Mouse (Mus musculus) forebrain, embryonic 12.5 days (tissue): ENCODE measurements around the gene Olfr605. TPM values are rescaled to one million over a fixed set of nuclear protein-coding genes. Genes with fewer than 3 reads are reported as not detected.
"Not testable (repeated sequence)": the region's sequence is repeated elsewhere in the genome, so short reads cannot be mapped to it uniquely, and the experiment has no call there.

Experiments used
- ATAC-seq: fragments of 200-750 bp; cut with Nextera tagmentation; 2 replicates; pipeline ENCODE4 v1.8.0; 2017; ENCODE audit warnings: moderate TSS enrichment; ENCODE audit not compliant: low FRiP score
- H3K27ac ChIP-seq: fragments of 300-500 bp; sonication (generic); 2 replicates; pipeline ENCODE4 v1.5.1; 2016; ENCODE audit warnings: mild to moderate bottlenecking
- H3K27me3 ChIP-seq: fragments of 300-500 bp; sonication (generic); 2 replicates; pipeline ENCODE4 v1.6.1; 2016; ENCODE audit warnings: mild to moderate bottlenecking
- H3K36me3 ChIP-seq: fragments of 300-500 bp; sonication (generic); replicated peaks from 2 replicates; pipeline ENCODE4 v1.6.1; 2016; ENCODE audit warnings: mild to moderate bottlenecking
- H3K4me1 ChIP-seq: fragments of 300-500 bp; sonication (generic); 2 replicates; pipeline ENCODE4 v1.6.1; 2016
- H3K4me2 ChIP-seq: fragments of 300-500 bp; sonication (generic); 2 replicates; pipeline ENCODE4 v1.6.1; 2016; ENCODE audit warnings: mild to moderate bottlenecking, moderate library complexity
- H3K4me3 ChIP-seq: fragments of 300-500 bp; sonication (generic); replicated peaks from 2 replicates; pipeline ENCODE4 v1.5.1; 2016; ENCODE audit warnings: mild to moderate bottlenecking
- H3K9ac ChIP-seq: fragments of 300-500 bp; sonication (generic); 2 replicates; pipeline ENCODE4 v1.6.1; 2016; ENCODE audit warnings: mild to moderate bottlenecking
- H3K9me3 ChIP-seq: fragments of 300-500 bp; sonication (generic); 2 replicates; pipeline ENCODE4 v1.6.1; 2016
- WGBS: fragments of 180-500 bp; shearing (Covaris S2); methylation state at CpG from one replicate; pipeline ENCODE4 v1.1.7; 2016; 5-methylcytosine and 5-hydroxymethylcytosine counted together
- microRNA-seq: library from miRNA; unstranded; fragments of <30 nt; microRNA quantifications from one replicate; pipeline ENCODE4, GENCODE M21; 2017
- polyA plus RNA-seq: library from polyadenylated mRNA; unstranded; fragments of >200 nt; fragmentation: Nextera tagmentation; extraction: Ambion mirVana; gene quantifications from 2 replicates; pipeline ENCODE4 v1.2.1, GENCODE M21; 2016

Gene Olfr605
- polyA plus RNA-seq: not detected in 2 replicates

DNA sequence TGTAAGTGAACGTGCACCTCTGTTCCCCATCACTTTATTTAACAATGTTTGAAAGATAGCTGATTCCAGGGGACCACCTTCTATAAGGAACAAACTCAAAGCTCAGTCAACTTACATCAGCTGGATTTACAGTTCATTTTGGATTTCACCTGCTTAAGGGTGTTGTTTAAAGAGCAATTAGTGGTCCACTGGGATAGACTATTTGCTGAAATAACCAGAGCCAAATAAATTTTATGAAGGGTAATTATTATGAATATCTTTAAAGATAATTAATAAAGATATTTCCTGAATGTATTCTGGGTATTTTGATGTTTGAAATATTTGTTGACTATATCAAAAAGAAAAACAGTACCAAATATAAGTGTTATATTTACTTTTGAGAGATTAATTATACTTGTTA lies at the start of gene Olfr605:
TSS of gene Olfr605 (minus strand) at position 101 of the 400 bp plus-strand sequence.
- WGBS: 80% methylated on average over 1 of the region's 1 CpGs
- no peak for ATAC-seq
- Histone ChIP-seq H3K27me3 (no peaks in the 10 kb centered on the region), H3K4me1 (no peaks in the 10 kb centered on the region), H3K4me3 (no peak within 1 kb of the TSS), H3K4me2 (no peak within 1 kb of the TSS), H3K9ac (no peak within 1 kb of the TSS), H3K27ac (no peak within 1 kb of the TSS), H3K9me3 (no peaks in the 10 kb centered on the region), H3K36me3 (no peaks in the 10 kb centered on the region)

DNA sequence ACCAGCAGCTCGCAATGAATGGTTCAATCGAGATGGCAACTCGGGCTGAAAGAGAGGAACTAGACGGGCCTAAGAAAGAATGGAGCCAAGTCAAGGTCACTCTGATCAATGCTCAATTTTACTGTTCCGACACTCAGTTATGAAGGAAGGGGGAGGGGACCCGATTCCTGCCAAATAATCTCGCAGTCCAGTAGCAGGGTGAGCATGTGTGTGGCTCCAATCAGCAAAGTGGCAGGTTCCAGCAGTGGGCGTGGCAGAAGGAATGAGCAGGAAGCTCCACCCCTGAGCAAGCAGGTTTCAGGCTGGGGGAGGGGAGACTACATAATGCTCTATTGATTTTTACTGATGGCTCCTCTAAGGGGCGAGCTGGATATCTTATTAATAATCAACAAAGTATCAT lies 31.9 kb upstream of the Olfr605 start:
- not testable (repeated sequence) for H3K4me1 ChIP-seq, H3K9ac ChIP-seq, H3K9me3 ChIP-seq, H3K27ac ChIP-seq, H3K4me2 ChIP-seq, ATAC-seq, H3K27me3 ChIP-seq, H3K4me3 ChIP-seq, H3K36me3 ChIP-seq
- WGBS: 85% methylated on average over 9 of the region's 9 CpGs

DNA sequence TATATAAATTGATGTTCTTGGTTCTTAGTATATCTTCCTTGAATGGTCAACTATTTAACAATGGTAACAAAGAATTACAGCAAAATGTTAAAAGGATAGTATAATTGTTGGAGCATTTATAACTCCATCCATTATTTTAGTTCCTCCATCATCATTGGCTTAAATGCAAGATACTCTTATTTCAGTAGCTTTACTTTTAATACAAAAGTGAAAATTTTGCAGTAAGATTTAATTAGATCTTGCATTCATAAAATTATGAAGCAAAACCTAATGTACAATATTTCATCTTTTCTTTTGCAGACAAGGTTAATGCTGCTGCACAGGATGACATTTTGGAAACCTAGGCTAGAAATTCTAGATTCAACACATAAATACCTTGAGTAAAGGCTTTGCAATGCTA lies 24.3 kb upstream of the Olfr605 start, which contains the start of gene Olfr608:
TSS of gene Olfr608 (plus strand) at position 301 of the 400 bp plus-strand sequence.
- Histone ChIP-seq H3K27ac (no peak within 1 kb of the TSS), H3K4me1 (no peaks in the 10 kb centered on the region), H3K9ac (no peak within 1 kb of the TSS), H3K27me3 (no peaks in the 10 kb centered on the region), H3K4me3 (no peak within 1 kb of the TSS), H3K9me3 (no peaks in the 10 kb centered on the region), H3K4me2 (no peak within 1 kb of the TSS), H3K36me3 (no peaks in the 10 kb centered on the region)
- ATAC-seq: no peak

DNA sequence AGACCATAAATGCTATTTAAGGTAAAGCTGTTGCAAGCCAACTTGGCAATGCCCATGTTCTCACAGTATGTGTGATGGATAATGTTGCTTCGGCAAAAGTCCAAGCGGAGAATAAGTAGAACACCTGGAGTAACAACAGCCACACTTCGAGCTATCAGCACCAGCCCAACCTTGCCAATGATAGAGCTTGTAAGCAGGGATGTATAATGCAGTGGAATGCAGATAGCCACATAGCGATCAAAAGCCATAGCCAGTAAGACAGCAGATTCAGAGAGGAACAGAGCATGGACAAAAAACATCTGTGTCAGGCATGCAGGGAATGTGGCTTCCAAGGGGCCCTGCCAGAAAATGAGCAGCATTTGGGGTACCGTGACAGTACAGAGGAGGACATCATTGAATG lies 15.4 kb upstream of the Olfr605 start:
- H3K4me3 ChIP-seq: no peak overlapping the region
- no peaks in the 10 kb centered on the region for H3K4me1 ChIP-seq
- H3K27ac ChIP-seq: no peak overlapping the region
- no peaks in the 10 kb centered on the region for H3K9me3 ChIP-seq
- H3K4me2 ChIP-seq: no peak overlapping the region
- H3K36me3 ChIP-seq: no peaks in the 10 kb centered on the region
- no peak overlapping the region for H3K9ac ChIP-seq
- 92% methylated on average over 5 of the region's 5 CpGs for WGBS
- ATAC-seq: no peak
- H3K27me3 ChIP-seq: no peaks in the 10 kb centered on the region

- Histone ChIP-seq H3K36me3 (no peaks in the 10 kb centered on the region), H3K9ac (no peak within 1 kb of the TSS), H3K27me3 (no peaks in the 10 kb centered on the region), H3K9me3 (no peaks in the 10 kb centered on the region), H3K27ac (no peak within 1 kb of the TSS), H3K4me1 (no peaks in the 10 kb centered on the region), H3K4me2 (no peak within 1 kb of the TSS), H3K4me3 (no peak within 1 kb of the TSS)
- ATAC-seq: no peak
- WGBS: 90% methylated on average over 2 of the region's 2 CpGs
Observed at GRCm38 (mm10) chr7:103448746-103449145, 3.5 kb upstream of the Olfr605 start, which contains the start of gene Olfr606. Gene Olfr606, plus strand, starts transcription at chr7:103449046.

- not testable (repeated sequence) for H3K9ac ChIP-seq, H3K27ac ChIP-seq, H3K4me2 ChIP-seq, H3K27me3 ChIP-seq, H3K9me3 ChIP-seq, H3K4me1 ChIP-seq, H3K36me3 ChIP-seq, H3K4me3 ChIP-seq, ATAC-seq
- 64% methylated on average over 1 of the region's 1 CpGs for WGBS
Observed at GRCm38 (mm10) chr7:103414772-103415171, 30.5 kb downstream of the Olfr605 start, which contains the start of gene Usp17lc. Gene Usp17lc, plus strand, starts transcription at chr7:103415072.

DNA sequence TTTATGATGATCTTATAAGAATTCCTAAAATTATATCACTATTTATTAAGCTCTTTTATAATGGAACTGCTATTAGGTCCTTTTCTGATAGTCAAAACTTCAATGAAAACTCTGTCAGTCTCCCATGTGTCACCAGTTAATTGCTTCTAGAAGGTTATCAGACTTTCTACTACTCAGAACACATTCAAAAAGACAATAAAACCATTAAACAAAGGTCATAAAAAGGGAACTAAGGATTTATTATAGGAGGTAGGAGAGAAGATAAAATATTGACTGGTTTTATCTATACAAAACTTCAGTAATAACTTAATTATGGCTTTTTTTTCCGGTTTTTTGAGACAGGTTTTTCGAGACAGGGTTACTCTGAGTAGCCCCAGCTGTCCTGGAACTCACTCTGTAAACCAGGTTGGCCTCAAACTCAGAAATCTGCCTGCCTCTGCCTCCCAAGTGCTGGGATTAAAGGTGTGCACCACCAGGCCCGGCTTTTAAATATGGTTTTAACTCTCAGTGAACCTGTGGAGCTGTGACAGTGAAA lies 38.7 kb downstream of the Olfr605 start:
- not testable (repeated sequence) for H3K4me3 ChIP-seq, H3K27ac ChIP-seq, H3K9me3 ChIP-seq, H3K4me1 ChIP-seq, H3K4me2 ChIP-seq, H3K36me3 ChIP-seq, H3K9ac ChIP-seq, H3K27me3 ChIP-seq, ATAC-seq
- 76% methylated on average over 3 of the region's 3 CpGs for WGBS

- Histone ChIP-seq H3K9ac (no peak overlapping the region), H3K4me3 (no peak overlapping the region), H3K27ac (no peak overlapping the region), H3K4me1 (no peaks in the 10 kb centered on the region), H3K36me3 (no peaks in the 10 kb centered on the region), H3K27me3 (no peaks in the 10 kb centered on the region), H3K4me2 (no peak overlapping the region), H3K9me3 (no peaks in the 10 kb centered on the region)
- WGBS: 3% methylated on average over 1 of the region's 1 CpGs
- ATAC-seq: no peak
Observed at GRCm38 (mm10) chr7:103398981-103399380, 46.3 kb downstream of the Olfr605 start.

GRCm38 (mm10) chr7:103397758-103398157 lies 47.5 kb downstream of the Olfr605 start:
- Histone ChIP-seq H3K4me2 (no peak overlapping the region), H3K9me3 (no peaks in the 10 kb centered on the region), H3K4me3 (no peak overlapping the region), H3K36me3 (no peaks in the 10 kb centered on the region), H3K27ac (no peak overlapping the region), H3K27me3 (no peaks in the 10 kb centered on the region), H3K4me1 (no peaks in the 10 kb centered on the region), H3K9ac (no peak overlapping the region)
- ATAC-seq: no peak

Small RNA genes lying within 50 kb of the gene (microRNA-seq; reads per million reads assigned to microRNA genes)
- not detected for gene Gm25774

Other genes starting within 250 kb of the Olfr605 start
- gene Olfr593, start 233.6 kb downstream of the Olfr605 start, polyA plus RNA-seq: not detected in 2 replicates
- gene Olfr594, start 228.4 kb downstream of the Olfr605 start, polyA plus RNA-seq: not detected in 2 replicates
- gene Usp17ld, start 192.9 kb downstream of the Olfr605 start, polyA plus RNA-seq: not detected in 2 replicates
- gene Olfr596, start 139.8 kb downstream of the Olfr605 start, polyA plus RNA-seq: not detected in 2 replicates
- gene Olfr597, start 129.1 kb downstream of the Olfr605 start, polyA plus RNA-seq: 0.20 TPM in 1 of 2 replicates, not detected in the other
- not detected in 2 replicates for gene Olfr598, start 121.9 kb downstream of the Olfr605 start, polyA plus RNA-seq
- not detected in 2 replicates for gene Olfr599, start 109.5 kb downstream of the Olfr605 start, polyA plus RNA-seq
- not detected in 2 replicates for gene Olfr600, start 95.8 kb downstream of the Olfr605 start, polyA plus RNA-seq
- gene Olfr601, start 82.8 kb downstream of the Olfr605 start, polyA plus RNA-seq: not detected in 2 replicates
- gene Olfr603, start 59.3 kb downstream of the Olfr605 start, polyA plus RNA-seq: not detected in 2 replicates
- not detected in 2 replicates for gene Usp17lc, start 30.4 kb downstream of the Olfr605 start, polyA plus RNA-seq
- gene Olfr606, start 3.6 kb upstream of the Olfr605 start, polyA plus RNA-seq: not detected in 2 replicates
- not detected in 2 replicates for gene Olfr607, start 18.7 kb upstream of the Olfr605 start, polyA plus RNA-seq
- not detected in 2 replicates for gene Olfr608, start 24.4 kb upstream of the Olfr605 start, polyA plus RNA-seq
- not detected in 2 replicates for gene Olfr609, start 52.6 kb upstream of the Olfr605 start, polyA plus RNA-seq
- gene Olfr610, start 66.7 kb upstream of the Olfr605 start, polyA plus RNA-seq: not detected in 2 replicates
- not detected in 2 replicates for gene Olfr611, start 75.4 kb upstream of the Olfr605 start, polyA plus RNA-seq
- gene Olfr612, start 97.3 kb upstream of the Olfr605 start, polyA plus RNA-seq: not detected in 2 replicates
- gene Olfr613, start 102.6 kb upstream of the Olfr605 start, polyA plus RNA-seq: not detected in 2 replicates
- not detected in 2 replicates for gene Olfr615, start 110.6 kb upstream of the Olfr605 start, polyA plus RNA-seq
- gene Olfr616, start 123.7 kb upstream of the Olfr605 start, polyA plus RNA-seq: not detected in 2 replicates
- not detected in 2 replicates for gene Olfr617, start 127.6 kb upstream of the Olfr605 start, polyA plus RNA-seq
- not detected in 2 replicates for gene Olfr618, start 144.7 kb upstream of the Olfr605 start, polyA plus RNA-seq
- not detected in 2 replicates for gene Olfr619, start 155.1 kb upstream of the Olfr605 start, polyA plus RNA-seq
- not detected in 2 replicates for gene Olfr620, start 167.1 kb upstream of the Olfr605 start, polyA plus RNA-seq
- gene Olfr622, start 197.3 kb upstream of the Olfr605 start, polyA plus RNA-seq: not detected in 2 replicates
- not detected in 2 replicates for gene Olfr623, start 218.3 kb upstream of the Olfr605 start, polyA plus RNA-seq
- 0.04 TPM in 2 replicates for gene Olfr624, start 225.8 kb upstream of the Olfr605 start, polyA plus RNA-seq
- gene Olfr625-ps1, start 237.3 kb upstream of the Olfr605 start, polyA plus RNA-seq: not detected in 2 replicates